Mouse (Mus musculus) CH12.LX (cell line): ENCODE results near the gene Serpina6. TPM values are rescaled to one million over a fixed set of nuclear protein-coding genes. Genes with fewer than 3 reads are reported as not detected.
"Not testable (repeated sequence)": the region's sequence is repeated elsewhere in the genome, so short reads cannot be mapped to it uniquely, and the experiment has no call there.

Experiments used
- DNase-seq: peaks from one replicate; pipeline ENCODE4 v3.0.0-alpha.2; 2013; ENCODE audit errors: extremely low read depth
- H3K27ac ChIP-seq: 2 replicates; pipeline ENCODE4 v1.5.1; 2012; ENCODE audit warnings: low read depth, mild to moderate bottlenecking, control low read depth, moderate library complexity; ENCODE audit not compliant: insufficient read depth
- H3K27me3 ChIP-seq: replicated peaks from 2 replicates; pipeline ENCODE3; 2012; ENCODE audit warnings: inconsistent platforms
- H3K36me3 ChIP-seq, 2 experiments: replicated peaks in 1 of 2; 2 replicates each; pipeline versions ENCODE3 to v1.6.1; 2012; ENCODE audit warnings: inconsistent platforms in 1 of 2, low read length in 1 of 2, mild to moderate bottlenecking in 1 of 2, mixed read lengths in 1 of 2, moderate library complexity in 1 of 2; ENCODE audit not compliant: control insufficient read depth in 1 of 2, insufficient read depth in 1 of 2
- H3K4me1 ChIP-seq, 2 experiments: 2 replicates each; pipeline ENCODE4 v1.6.1; 2012; ENCODE audit warnings: inconsistent platforms in 1 of 2, moderate library complexity in 1 of 2; ENCODE audit not compliant: insufficient read depth in 2 of 2, control insufficient read depth in 1 of 2
- H3K4me2 ChIP-seq: 2 replicates; pipeline ENCODE4 v1.6.1; 2012; ENCODE audit warnings: low read depth, mild to moderate bottlenecking, control low read depth; ENCODE audit not compliant: poor library complexity, insufficient read depth, severe bottlenecking
- H3K4me3 ChIP-seq, 3 experiments: fragments of 150-350 bp in 1 of 3; sonication (generic) in 1 of 3; replicated peaks in 1 of 3; 2 replicates each; pipeline versions ENCODE3 to v1.5.1; 2011 to 2012; ENCODE audit warnings: low read depth in 2 of 3, low read length in 2 of 3, mild to moderate bottlenecking in 2 of 3, moderate library complexity in 2 of 3, control low read depth in 1 of 3, improper control_type of control experiment in 1 of 3, inconsistent platforms in 1 of 3, mixed read lengths in 1 of 3; ENCODE audit not compliant: poor library complexity in 1 of 3
- H3K79me2 ChIP-seq: replicated peaks from 2 replicates; pipeline ENCODE4 v1.6.1; 2012; ENCODE audit warnings: mild to moderate bottlenecking, moderate library complexity; ENCODE audit not compliant: control insufficient read depth, poor library complexity, insufficient read depth, severe bottlenecking; ENCODE audit errors: extremely low read depth
- H3K9ac ChIP-seq: 2 replicates; pipeline ENCODE4 v1.6.1; 2012; ENCODE audit warnings: low read depth, mild to moderate bottlenecking, control low read depth, moderate library complexity; ENCODE audit not compliant: insufficient read depth
- H3K9me3 ChIP-seq: replicated peaks from 2 replicates; pipeline ENCODE3; 2012; ENCODE audit warnings: low read length, inconsistent platforms, mixed read lengths
- CHD2 ChIP-seq: IDR thresholded peaks from 2 replicates; pipeline ENCODE4 v1.6.1; 2011; ENCODE audit warnings: low read length, improper control_type of control experiment
- CTCF ChIP-seq, 2 experiments: IDR thresholded peaks in 1 of 2; conservative IDR thresholded peaks in 1 of 2; 2 replicates each; pipeline ENCODE4 v1.5.1; 2011 to 2012; ENCODE audit warnings: low read depth in 2 of 2, low read length in 2 of 2, improper control_type of control experiment in 1 of 2, inconsistent platforms in 1 of 2, mild to moderate bottlenecking in 1 of 2, moderate library complexity in 1 of 2
- E2F4 ChIP-seq: IDR thresholded peaks from 2 replicates; pipeline ENCODE4 v1.6.1; 2011; ENCODE audit warnings: low read depth, low read length, improper control_type of control experiment; ENCODE audit not compliant: insufficient replicate concordance
- EP300 ChIP-seq: IDR thresholded peaks from 2 replicates; pipeline ENCODE4 v1.6.1; 2011; ENCODE audit warnings: low read length, improper control_type of control experiment
- IRF4 ChIP-seq: IDR thresholded peaks from 2 replicates; pipeline ENCODE4 v1.6.1; 2014; ENCODE audit warnings: low read depth, mild to moderate bottlenecking, inconsistent platforms, low read length, improper control_type of control experiment
- JUN ChIP-seq: IDR thresholded peaks from 2 replicates; pipeline ENCODE4 v1.6.1; 2011; ENCODE audit warnings: low read depth, mild to moderate bottlenecking, low read length, improper control_type of control experiment, moderate library complexity; ENCODE audit not compliant: insufficient read depth
- JUND ChIP-seq: conservative IDR thresholded peaks from 2 replicates; pipeline ENCODE4 v1.6.1; 2011; ENCODE audit warnings: low read depth, low read length, improper control_type of control experiment
- MAFK ChIP-seq: IDR thresholded peaks from 2 replicates; pipeline ENCODE4 v1.6.1; 2011; ENCODE audit warnings: low read length, improper control_type of control experiment; ENCODE audit not compliant: insufficient replicate concordance
- MAX ChIP-seq: IDR thresholded peaks from 2 replicates; pipeline ENCODE4 v1.6.1; 2011; ENCODE audit warnings: low read length, improper control_type of control experiment
- NELFE ChIP-seq: IDR thresholded peaks from 2 replicates; pipeline ENCODE4 v1.6.1; 2011; ENCODE audit warnings: low read depth, low read length, improper control_type of control experiment
- PAX5 ChIP-seq: IDR thresholded peaks from 2 replicates; pipeline ENCODE4 v1.6.1; 2012; ENCODE audit warnings: low read length, inconsistent platforms, mixed read lengths
- POLR2A ChIP-seq: IDR thresholded peaks from 2 replicates; pipeline ENCODE4 v1.6.1; 2011; ENCODE audit warnings: low read depth, mild to moderate bottlenecking, improper control_type of control experiment, low read length
- SIN3A ChIP-seq: IDR thresholded peaks from 2 replicates; pipeline ENCODE4 v1.6.1; 2012; ENCODE audit warnings: low read length, improper control_type of control experiment, inconsistent platforms
- SMC3 ChIP-seq: IDR thresholded peaks from 2 replicates; pipeline ENCODE4 v1.6.1; 2011; ENCODE audit warnings: low read depth, low read length, improper control_type of control experiment
- USF2 ChIP-seq: conservative IDR thresholded peaks from 2 replicates; pipeline ENCODE4 v1.6.1; 2011; ENCODE audit warnings: low read depth, low read length, improper control_type of control experiment
- ZMIZ1 ChIP-seq: IDR thresholded peaks from 2 replicates; pipeline ENCODE4 v1.6.1; 2012; ENCODE audit warnings: low read depth, mild to moderate bottlenecking, inconsistent platforms, low read length, improper control_type of control experiment
- dilution Hi-C: fragments of 300-500 bp; cut with MboI; formaldehyde crosslinking; loops from 2 replicates; pipeline ENCODE4 v1.14.3; 2020; ENCODE audit warnings: low sequenced_read_pairs; ENCODE audit not compliant: extremely low pct_unique_long_range_greater_than_20kb, extremely low pct_ligation_motif_present
- in situ Hi-C: fragments of 300-500 bp; cut with MboI; formaldehyde crosslinking; loops from 3 replicates; pipeline ENCODE4 v1.14.3; 2019; ENCODE audit warnings: low sequenced_read_pairs, low pct_ligation_motif_present, low pct_unique_long_range_greater_than_20kb, mixed read lengths
- polyA plus RNA-seq: library from polyadenylated mRNA; unstranded; fragments of >175 nt; gene quantifications from 2 replicates; pipeline ENCODE4 v1.2.1, GENCODE M21; 2012; ENCODE audit warnings: low read depth; ENCODE audit not compliant: insufficient read length
- total RNA-seq, 2 experiments: library from RNA; depleted of rRNA; stranded (reverse); fragments of 300-350 nt in 1 of 2; fragments of >200 nt in 1 of 2; gene quantifications; 2 replicates each; pipeline ENCODE4 v1.2.3; 2012 to 2014

The Serpina6 gene
- total and polyA plus RNA-seq, 3 experiments: not detected

GRCm38 (mm10) chr12:103681739-103682138 lies 24.7 kb upstream of the Serpina6 start:
- peaks cover 87% of the 10 kb centered on the region for H3K27me3 ChIP-seq
- dilution Hi-C loops: no loop called here
- no peaks in the 10 kb centered on the region for H3K36me3 ChIP-seq
- no peaks in the 10 kb centered on the region for H3K4me1 ChIP-seq
- no peak overlapping the region for H3K27ac ChIP-seq
- no peak overlapping the region for H3K9ac ChIP-seq
- no peak overlapping the region for H3K4me2 ChIP-seq
- no peak for DNase-seq
- no peak overlapping the region for H3K4me3 ChIP-seq
- H3K9me3 ChIP-seq: no peaks in the 10 kb centered on the region
- TF ChIP-seq JUN: no peak
- no peak for TF ChIP-seq CTCF (conservative IDR thresholded peaks at IDR 0.05 in 1 of 2, IDR thresholded peaks at IDR 0.05 in 1 of 2; ENCODE audit: low read depth in 2 of 2, low read length in 2 of 2)
- no peak for TF ChIP-seq SMC3
- no peak for TF ChIP-seq PAX5
- no peak for TF ChIP-seq E2F4
- TF ChIP-seq NELFE: no peak
- TF ChIP-seq IRF4: no peak
- no peak for TF ChIP-seq SIN3A
- TF ChIP-seq USF2: no peak
- in situ Hi-C loops: no loop called here
- no peaks in the 10 kb centered on the region for H3K79me2 ChIP-seq

DNA sequence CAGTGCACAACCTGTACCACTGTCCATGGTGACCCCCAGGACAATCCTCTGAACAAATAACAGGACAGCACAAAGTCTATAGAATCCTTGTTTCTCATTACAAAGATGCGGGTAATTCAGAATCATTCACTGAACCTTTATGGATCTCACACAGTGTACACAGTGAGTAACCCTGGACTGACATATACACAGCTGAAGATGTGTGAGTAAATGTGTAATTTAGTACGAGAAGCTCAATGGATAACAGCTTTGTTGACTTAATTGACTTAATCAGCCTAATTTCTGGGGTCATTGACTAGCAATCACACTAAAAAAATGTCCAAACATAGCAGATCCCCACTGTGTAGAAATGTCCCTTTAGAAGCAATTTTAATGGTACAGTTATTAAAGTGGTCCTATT lies 24.2 kb upstream of the Serpina6 start:
- TF ChIP-seq SIN3A (no peak), USF2 (no peak), POLR2A (no peak), JUN (no peak), EP300 (no peak), MAFK (no peak), CHD2 (no peak), SMC3 (no peak), MAX (no peak), JUND (no peak), ZMIZ1 (no peak)
- H3K27me3 ChIP-seq: peaks cover 87% of the 10 kb centered on the region
- no peak for DNase-seq
- H3K4me1 ChIP-seq: no peaks in the 10 kb centered on the region
- dilution Hi-C loops: no loop called here
- H3K9ac ChIP-seq: no peak overlapping the region
- no peak overlapping the region for H3K4me3 ChIP-seq
- no peaks in the 10 kb centered on the region for H3K9me3 ChIP-seq
- H3K36me3 ChIP-seq: no peaks in the 10 kb centered on the region
- no peaks in the 10 kb centered on the region for H3K79me2 ChIP-seq
- in situ Hi-C loops: no loop called here
- H3K4me2 ChIP-seq: no peak overlapping the region
- no peak overlapping the region for H3K27ac ChIP-seq

- H3K27ac ChIP-seq, H3K36me3 ChIP-seq, H3K9me3 ChIP-seq, H3K79me2 ChIP-seq, dilution Hi-C loops, H3K4me1 ChIP-seq, H3K9ac ChIP-seq, H3K4me2 ChIP-seq, in situ Hi-C loops, DNase-seq, H3K4me3 ChIP-seq: not testable (repeated sequence)
- peaks cover 87% of the 10 kb centered on the region for H3K27me3 ChIP-seq
Measured at GRCm38 (mm10) chr12:103679853-103680252, 22.8 kb upstream of the Serpina6 start.
